Mouse (Mus musculus): ENCODE data around the gene Vars2. TPM values are rescaled to one million over a fixed set of nuclear protein-coding genes. Genes with fewer than 3 reads are reported as not detected.

The Vars2 gene
- polyA plus RNA-seq, 2 experiments, result 4.0 to 7.8 TPM

DNA sequence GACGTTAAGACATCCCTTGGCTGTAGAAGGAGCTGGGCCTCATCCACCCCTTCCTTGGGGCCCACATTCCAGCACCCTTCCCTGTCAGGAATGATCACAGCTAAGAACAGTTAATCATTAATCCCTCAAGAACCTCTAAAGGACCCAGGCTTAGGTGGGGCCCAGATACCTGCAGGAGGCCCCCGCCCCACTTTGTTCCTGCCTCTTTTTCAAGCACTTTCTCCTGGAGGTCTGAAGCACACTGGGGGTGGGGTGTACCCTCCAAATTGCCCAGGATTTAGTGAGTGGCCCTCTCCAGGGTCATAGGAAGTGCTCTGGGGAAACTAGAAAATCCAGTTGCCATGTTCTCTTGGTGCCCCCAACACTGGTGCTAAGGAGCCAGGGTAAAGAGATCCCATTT is 18.0 kb downstream of the Vars2 start:
- Histone ChIP-seq H3K4me1 (replicated peaks; ENCODE audit: control insufficient read depth in 2 of 2, insufficient read depth in 2 of 2, low read length in 1 of 2) (no peaks in the 10 kb centered on the region), H3K36me3 (replicated peaks; ENCODE audit: control insufficient read depth, insufficient read depth, low read depth) (no peaks in the 10 kb centered on the region), H3K4me2 (ENCODE audit: low read depth) (no peak overlapping the region), H3K4me3 (ENCODE audit: insufficient read depth in 1 of 2, low read depth in 2 of 2, low read length in 2 of 2) (no peak overlapping the region), H3K9me3 (ENCODE audit: control insufficient read depth, low read length) (no peaks in the 10 kb centered on the region), H3K27me3 (ENCODE audit: control insufficient read depth, insufficient read depth, low read length) (no peaks in the 10 kb centered on the region), H3K27ac (no peak overlapping the region), H3K9ac (replicated peaks) (no peak overlapping the region)
- ATAC-seq (ENCODE audit: insufficient read depth) (no peak), DNase-seq (ENCODE audit: low read depth in 3 of 3, low spot score in 3 of 3) (no peak)
- 54% methylated on average over 2 of the region's 2 CpGs for WGBS (ENCODE audit: insufficient replicate concordance)
- TF ChIP-seq EP300 (IDR thresholded peaks at IDR 0.05; ENCODE audit: low read depth), result no peak
- TF ChIP-seq CTCF (IDR thresholded peaks at IDR 0.05; ENCODE audit: low read depth), result no peak

DNA sequence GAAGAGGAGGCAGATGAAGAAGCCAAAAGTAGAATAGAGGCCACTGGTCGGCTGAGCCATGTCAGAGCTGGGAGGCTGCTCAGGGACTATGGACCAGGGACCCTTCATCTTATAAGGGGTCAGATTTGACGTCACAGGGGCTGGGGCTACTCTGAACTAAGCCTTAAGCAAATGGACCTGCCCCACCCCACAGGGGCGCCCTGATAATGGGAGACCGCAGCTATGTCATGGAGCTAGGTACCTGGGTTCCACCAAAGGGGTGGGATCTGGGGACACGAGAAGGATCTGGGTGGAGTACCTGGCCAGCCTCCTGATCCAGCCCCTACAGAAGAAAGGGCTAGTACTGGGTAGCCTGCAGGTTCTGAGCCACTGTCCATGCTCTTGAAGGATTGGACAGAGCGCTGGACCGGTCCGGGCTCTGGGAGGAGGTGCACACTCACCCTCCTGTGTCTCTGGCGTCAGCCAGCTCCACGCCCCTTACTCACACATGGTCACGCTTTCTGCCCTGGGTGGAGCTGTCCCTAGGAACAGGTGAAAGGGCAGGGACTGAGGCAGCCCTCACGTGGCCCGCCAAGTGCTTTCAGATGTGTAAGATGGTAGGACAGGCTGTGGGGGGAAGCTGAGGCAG is 23.7 kb downstream of the Vars2 start, which contains the start of gene Mucl3:
Gene Mucl3 (minus strand): TSS at position 87 of the 628 bp plus-strand sequence.
- no peaks in the 10 kb centered on the region for H3K9me3 ChIP-seq (ENCODE audit: control insufficient read depth, low read length)
- no peak for TF ChIP-seq CTCF (IDR thresholded peaks at IDR 0.05; ENCODE audit: low read depth)
- no peak for TF ChIP-seq EP300 (IDR thresholded peaks at IDR 0.05; ENCODE audit: low read depth)
- H3K4me2 ChIP-seq (ENCODE audit: low read depth), result no peak within 1 kb of the TSS
- WGBS (ENCODE audit: insufficient replicate concordance), result 55% methylated on average over 13 of the region's 13 CpGs
- no peak within 1 kb of the TSS for H3K27ac ChIP-seq
- H3K4me1 ChIP-seq (replicated peaks; ENCODE audit: control insufficient read depth in 2 of 2, insufficient read depth in 2 of 2, low read length in 1 of 2), result no peaks in the 10 kb centered on the region
- no peak within 1 kb of the TSS for H3K4me3 ChIP-seq (ENCODE audit: insufficient read depth in 1 of 2, low read depth in 2 of 2, low read length in 2 of 2)
- no peaks in the 10 kb centered on the region for H3K27me3 ChIP-seq (ENCODE audit: control insufficient read depth, insufficient read depth, low read length)
- H3K9ac ChIP-seq (replicated peaks), result no peak within 1 kb of the TSS
- ATAC-seq (ENCODE audit: insufficient read depth), result no peak
- no peak for DNase-seq (ENCODE audit: low read depth in 3 of 3, low spot score in 3 of 3)
- no peaks in the 10 kb centered on the region for H3K36me3 ChIP-seq (replicated peaks; ENCODE audit: control insufficient read depth, insufficient read depth, low read depth)

DNA sequence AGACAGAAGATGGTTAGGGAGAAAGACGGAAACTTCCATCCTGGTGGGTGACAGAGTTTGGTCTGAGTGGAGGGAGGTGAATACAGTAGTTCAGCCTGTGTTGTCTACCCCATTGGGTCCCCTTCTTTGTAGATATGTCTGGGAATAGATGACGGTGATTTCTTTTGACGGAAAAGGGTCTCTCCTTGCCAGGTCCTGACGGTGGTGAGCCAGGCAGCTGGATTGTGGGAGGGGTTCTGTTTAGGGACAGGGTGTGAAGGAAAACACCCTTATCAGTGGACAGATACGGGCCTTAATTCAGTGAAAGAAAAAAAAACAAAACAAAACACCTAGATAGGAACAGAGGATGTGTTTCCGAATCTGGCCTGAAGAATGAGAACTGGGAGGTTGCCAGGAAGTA is 28.0 kb downstream of the Vars2 start:
- TF ChIP-seq CTCF (IDR thresholded peaks at IDR 0.05; ENCODE audit: low read depth) (no peak), EP300 (IDR thresholded peaks at IDR 0.05; ENCODE audit: low read depth) (no peak)
- H3K9me3 ChIP-seq (ENCODE audit: control insufficient read depth, low read length), result no peaks in the 10 kb centered on the region
- H3K9ac ChIP-seq (replicated peaks), result no peak overlapping the region
- H3K36me3 ChIP-seq (replicated peaks; ENCODE audit: control insufficient read depth, insufficient read depth, low read depth), result no peaks in the 10 kb centered on the region
- no peak for DNase-seq (ENCODE audit: low read depth in 3 of 3, low spot score in 3 of 3)
- H3K27ac ChIP-seq, result no peak overlapping the region
- WGBS (ENCODE audit: insufficient replicate concordance), result 51% methylated on average over 6 of the region's 6 CpGs
- H3K27me3 ChIP-seq (ENCODE audit: control insufficient read depth, insufficient read depth, low read length), result no peaks in the 10 kb centered on the region
- no peak overlapping the region for H3K4me3 ChIP-seq (ENCODE audit: insufficient read depth in 1 of 2, low read depth in 2 of 2, low read length in 2 of 2)
- ATAC-seq (ENCODE audit: insufficient read depth), result no peak
- no peak overlapping the region for H3K4me2 ChIP-seq (ENCODE audit: low read depth)
- H3K4me1 ChIP-seq (replicated peaks; ENCODE audit: control insufficient read depth in 2 of 2, insufficient read depth in 2 of 2, low read length in 1 of 2), result no peaks in the 10 kb centered on the region

DNA sequence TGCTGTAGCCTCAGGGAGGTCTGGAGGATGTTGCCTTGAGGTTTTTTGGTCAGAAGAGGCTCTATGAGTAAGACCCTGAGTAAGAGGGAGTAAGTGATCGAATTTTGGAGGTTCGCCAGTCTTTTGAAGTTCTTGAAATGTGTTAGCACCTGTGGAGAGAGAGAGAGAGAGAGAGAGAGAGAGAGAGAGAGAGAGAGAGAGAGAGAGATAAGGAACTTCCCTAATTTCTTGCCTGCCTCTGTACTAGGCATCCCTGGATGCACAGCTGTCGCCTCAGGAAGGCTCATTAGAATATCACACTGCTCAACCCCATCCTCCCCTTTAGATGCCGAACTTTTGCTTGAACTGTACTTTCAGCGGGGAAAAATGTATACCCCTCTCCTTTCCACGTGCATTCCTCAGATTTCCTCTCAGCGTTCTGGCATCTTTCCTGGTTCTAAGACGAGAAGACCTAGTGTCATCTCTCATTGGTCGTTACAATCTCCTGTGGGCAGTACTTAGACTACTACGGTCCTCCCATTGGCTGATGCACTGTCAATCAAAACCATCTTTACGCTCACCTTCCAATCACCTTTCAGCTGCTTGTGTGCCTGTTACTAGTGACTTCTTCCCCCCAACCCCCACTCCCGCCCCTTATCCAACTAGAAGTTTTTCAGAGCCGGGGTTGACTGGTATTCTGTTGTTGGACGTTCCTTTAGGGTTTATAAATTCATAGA is 28.8 kb downstream of the Vars2 start:
- Histone ChIP-seq H3K4me1 (replicated peaks; ENCODE audit: control insufficient read depth in 2 of 2, insufficient read depth in 2 of 2, low read length in 1 of 2) (no peaks in the 10 kb centered on the region), H3K9me3 (ENCODE audit: control insufficient read depth, low read length) (no peaks in the 10 kb centered on the region), H3K27ac (no peak overlapping the region), H3K9ac (replicated peaks) (no peak overlapping the region), H3K27me3 (ENCODE audit: control insufficient read depth, insufficient read depth, low read length) (no peaks in the 10 kb centered on the region), H3K4me3 (ENCODE audit: insufficient read depth in 1 of 2, low read depth in 2 of 2, low read length in 2 of 2) (no peak overlapping the region), H3K4me2 (ENCODE audit: low read depth) (no peak overlapping the region), H3K36me3 (replicated peaks; ENCODE audit: control insufficient read depth, insufficient read depth, low read depth) (no peaks in the 10 kb centered on the region)
- ATAC-seq (ENCODE audit: insufficient read depth) (0 out of 2 replicates have a peak, but pooled peaks have one; percentile 39), DNase-seq (ENCODE audit: low read depth in 3 of 3, low spot score in 3 of 3) (peak in 2 of 3 experiments; percentile 18 to 26)
- no peak for TF ChIP-seq CTCF (IDR thresholded peaks at IDR 0.05; ENCODE audit: low read depth)
- TF ChIP-seq EP300 (IDR thresholded peaks at IDR 0.05; ENCODE audit: low read depth), result no peak
- WGBS (ENCODE audit: insufficient replicate concordance), result 19% methylated on average over 14 of the region's 14 CpGs

DNA sequence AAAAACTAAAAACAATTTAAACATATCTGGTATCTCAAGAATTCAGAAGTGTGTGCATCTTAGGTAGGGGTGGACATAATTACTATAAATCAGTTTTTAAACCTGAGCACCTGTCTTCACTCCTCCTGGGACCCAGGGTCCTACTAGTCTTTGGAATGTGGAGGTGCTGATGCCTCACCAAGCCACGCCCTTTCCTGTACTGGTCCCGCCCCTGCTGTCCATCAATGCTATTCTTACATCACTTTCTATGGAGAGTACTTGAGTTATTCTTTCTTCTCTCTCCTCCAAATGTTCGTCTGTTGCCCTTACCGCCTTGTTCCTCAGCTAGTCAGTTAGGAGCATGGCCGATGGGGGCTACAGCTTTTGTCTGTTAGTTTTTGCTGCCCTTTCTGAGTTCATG is 31.0 kb downstream of the Vars2 start:
- no peaks in the 10 kb centered on the region for H3K9me3 ChIP-seq (ENCODE audit: control insufficient read depth, low read length)
- no peak overlapping the region for H3K27ac ChIP-seq
- H3K36me3 ChIP-seq (replicated peaks; ENCODE audit: control insufficient read depth, insufficient read depth, low read depth), result no peaks in the 10 kb centered on the region
- no peak overlapping the region for H3K4me2 ChIP-seq (ENCODE audit: low read depth)
- DNase-seq (ENCODE audit: low read depth in 3 of 3, low spot score in 3 of 3) (peak in 1 of 3 experiments; percentile 9), ATAC-seq (ENCODE audit: insufficient read depth) (no peak)
- H3K9ac ChIP-seq (replicated peaks), result no peak overlapping the region
- 25% methylated on average over 5 of the region's 5 CpGs for WGBS (ENCODE audit: insufficient replicate concordance)
- no peak overlapping the region for H3K4me3 ChIP-seq (ENCODE audit: insufficient read depth in 1 of 2, low read depth in 2 of 2, low read length in 2 of 2)
- no peaks in the 10 kb centered on the region for H3K4me1 ChIP-seq (replicated peaks; ENCODE audit: control insufficient read depth in 2 of 2, insufficient read depth in 2 of 2, low read length in 1 of 2)
- no peaks in the 10 kb centered on the region for H3K27me3 ChIP-seq (ENCODE audit: control insufficient read depth, insufficient read depth, low read length)
- TF ChIP-seq EP300 (IDR thresholded peaks at IDR 0.05; ENCODE audit: low read depth) (no peak), CTCF (IDR thresholded peaks at IDR 0.05; ENCODE audit: low read depth) (no peak)
